Comparison of ENCODE assay signal across 8 mouse cellular contexts in the genomic region with DNA sequence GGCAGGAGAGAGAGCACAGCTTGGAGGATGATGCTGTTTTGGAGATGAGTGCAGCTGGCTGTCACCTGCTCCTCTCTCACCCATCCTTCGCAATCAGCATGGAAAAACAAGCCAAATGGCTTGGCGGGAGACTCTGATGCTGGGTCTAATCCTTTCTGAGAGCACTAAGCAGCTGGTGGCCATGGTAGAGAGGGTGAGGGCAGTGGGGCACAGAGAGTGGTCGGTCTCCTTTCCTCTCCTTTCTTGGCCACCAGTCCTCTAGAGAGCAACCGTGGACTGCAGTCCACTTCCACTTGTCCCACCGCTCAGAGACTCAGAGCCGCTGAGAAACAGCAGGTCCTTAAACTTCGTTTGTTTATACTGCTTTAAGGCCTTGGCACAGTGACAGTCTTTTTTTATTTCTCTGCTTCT. TPM values are rescaled to one million over a fixed set of nuclear protein-coding genes. Genes with fewer than 3 reads are reported as not detected.
DNase-seq lines count a peak whose midpoint lies in the region; ATAC-seq lines count a peak whose summit lies in the region.

No protein-coding gene starts in this region.

- H3K4me1 ChIP-seq in heart, embryonic 11.5 days (ENCODE audit: control insufficient read depth, insufficient read depth, low read length) = peaks cover 12% of the 10 kb centered on the region

- peak overlapping the region; percentile 63; the same call in 1 of the 2 replicates for H3K9ac ChIP-seq in heart, embryonic 11.5 days (ENCODE audit: low read depth, low read length)

- peak overlapping the region; percentile 36 for H3K4me3 ChIP-seq in heart, embryonic 11.5 days (ENCODE audit: low read depth, low read length)

- H3K27me3 ChIP-seq in heart, embryonic 11.5 days (ENCODE audit: control insufficient read depth, insufficient read depth, low read length) = no peaks in the 10 kb centered on the region

- 9% methylated on average over 7 of the region's 7 CpGs for WGBS in heart, embryonic 11.5 days (ENCODE audit: insufficient replicate concordance)

- no peak for ATAC-seq in heart, embryonic 11.5 days (replicated peaks; ENCODE audit: insufficient number of reproducible peaks, low FRiP score, low TSS enrichment)
- 0 out of 4 replicates have a peak, but pooled peaks have one; percentile 5 to 7 for ATAC-seq in hematopoietic stem cell, adult 5-6 weeks (replicated peaks in 1 of 2; ENCODE audit: insufficient read depth in 1 of 2, low FRiP score in 2 of 2, low TSS enrichment in 1 of 2, low read depth in 1 of 2, poor library complexity in 2 of 2, severe bottlenecking in 2 of 2)
- ATAC-seq in megakaryocyte-erythroid progenitor cell, adult 5-6 weeks (replicated peaks; ENCODE audit: low FRiP score, low TSS enrichment, poor library complexity, severe bottlenecking) = 0 out of 2 replicates have a peak, but pooled peaks have one; percentile 13

- H3K9me3 ChIP-seq in heart, embryonic 11.5 days (replicated peaks; ENCODE audit: control insufficient read depth, low read length) = no peaks in the 10 kb centered on the region

- no peaks in the 10 kb centered on the region for H3K36me3 ChIP-seq in heart, embryonic 11.5 days (ENCODE audit: control insufficient read depth, insufficient read depth, low read length)

- DNase-seq in heart, adult 9 months (ENCODE audit: low spot score in 2 of 2) = no peak
- DNase-seq in cerebellum, adult 11 months = peak; percentile 26
- no peak for DNase-seq in ovary, postnatal 14 days (ENCODE audit: low spot score)
- DNase-seq in testis, postnatal 14 days (ENCODE audit: low spot score) = no peak
- no peak for DNase-seq in thymus, postnatal 25 days

- H3K27ac ChIP-seq in heart, embryonic 11.5 days (ENCODE audit: low read depth, low read length) = no peak overlapping the region

- peak overlapping the region; percentile 67 for H3K4me2 ChIP-seq in heart, embryonic 11.5 days

RNA-seq across cellular contexts. Expression of a gene that starts 10.8 kb away (rescaled TPM):
- polyA plus RNA-seq in heart, embryonic 11.5 days (2014; fragmentation: Nextera tagmentation; extraction: Ambion mirVana) = 4.0 and 4.3 TPM in 2 replicates
- 5.8 and 7.5 TPM in 2 replicates for total RNA-seq in hematopoietic stem cell, adult 5-6 weeks (2017)
- 3.6 and 5.8 TPM in 2 replicates for total RNA-seq in megakaryocyte-erythroid progenitor cell, adult 5-6 weeks (2014; fragmentation: Nextera tagmentation)
- 1.3 and 1.5 TPM in 2 replicates for total RNA-seq in megakaryocyte-erythroid progenitor cell, adult 5-6 weeks (2017)

RNA-seq across cellular contexts. Expression of a gene that starts 24.2 kb away (rescaled TPM):
- 82.6 and 82.9 TPM in 2 replicates for polyA plus RNA-seq in heart, embryonic 11.5 days (2014; fragmentation: Nextera tagmentation; extraction: Ambion mirVana)
- not detected in 2 replicates for total RNA-seq in hematopoietic stem cell, adult 5-6 weeks (2017)
- not detected in 2 replicates for total RNA-seq in megakaryocyte-erythroid progenitor cell, adult 5-6 weeks (2014; fragmentation: Nextera tagmentation)
- total RNA-seq in megakaryocyte-erythroid progenitor cell, adult 5-6 weeks (2017) = not detected in 2 replicates

RNA-seq across cellular contexts. Expression of a gene that starts 51.3 kb away (rescaled TPM):
- polyA plus RNA-seq in heart, embryonic 11.5 days (2014; fragmentation: Nextera tagmentation; extraction: Ambion mirVana) = not detected in 2 replicates
- total RNA-seq in hematopoietic stem cell, adult 5-6 weeks (2017) = not detected in 2 replicates
- not detected in 2 replicates for total RNA-seq in megakaryocyte-erythroid progenitor cell, adult 5-6 weeks (2014; fragmentation: Nextera tagmentation)
- not detected in 2 replicates for total RNA-seq in megakaryocyte-erythroid progenitor cell, adult 5-6 weeks (2017)
